Mouse (Mus musculus): Measurements from ENCODE around the gene Gm20503. TPM values are rescaled to one million over a fixed set of nuclear protein-coding genes. Genes with fewer than 3 reads are reported as not detected.

Gm20503 gene
- not detected in 2 replicates for polyA plus RNA-seq (2012; rRNA removed; ENCODE audit: low replicate concordance)

GRCm38 (mm10) chr4:59002948-59003805, at the start of gene Gm20503:
Gene Gm20503 (plus strand): TSS chr4:59003210.

GRCm38 (mm10) chr4:58986540-58987190, 16.3 kb upstream of the Gm20503 start, which contains the start of gene Ptgr1:
Gene Ptgr1 (minus strand): TSS chr4:58987119.

GRCm38 (mm10) chr4:58994762-58995161, 8.2 kb upstream of the Gm20503 start, which contains the start of gene Dnajc25:
Gene Dnajc25 (plus strand): TSS chr4:58995062.

GRCm38 (mm10) chr4:59034918-59035785, 32.1 kb downstream of the Gm20503 start, which contains the start of gene Gng10:
Gene Gng10 (plus strand): TSS chr4:59035088.

Other genes with a start within 250 kb of the Gm20503 start
- 0.03 TPM in 1 of 2 replicates, not detected in the other for gene Olfr267, start 215.5 kb upstream of the Gm20503 start, polyA plus RNA-seq (2012; rRNA removed; ENCODE audit: low replicate concordance)
- 13.4 and 23.2 TPM in 2 replicates for gene Ecpas, start 90.5 kb upstream of the Gm20503 start, polyA plus RNA-seq (2012; rRNA removed; ENCODE audit: low replicate concordance)
- 0.21 TPM in 1 of 2 replicates, not detected in the other for gene Zkscan16, start 59.6 kb upstream of the Gm20503 start, polyA plus RNA-seq (2012; rRNA removed; ENCODE audit: low replicate concordance)
- gene Ptgr1, start 16.1 kb upstream of the Gm20503 start, polyA plus RNA-seq (2012; rRNA removed; ENCODE audit: low replicate concordance) = 4.9 and 5.4 TPM in 2 replicates
- 4.4 and 5.9 TPM in 2 replicates for gene Dnajc25, start 8.1 kb upstream of the Gm20503 start, polyA plus RNA-seq (2012; rRNA removed; ENCODE audit: low replicate concordance)
- gene Gng10, start 31.9 kb downstream of the Gm20503 start, polyA plus RNA-seq (2012; rRNA removed; ENCODE audit: low replicate concordance) = 26.3 and 34.5 TPM in 2 replicates
- not detected in 2 replicates for gene AI481877, start 135.8 kb downstream of the Gm20503 start, polyA plus RNA-seq (2012; rRNA removed; ENCODE audit: low replicate concordance)
- gene Ugcg, start 186.0 kb downstream of the Gm20503 start, polyA plus RNA-seq (2012; rRNA removed; ENCODE audit: low replicate concordance) = 14.4 and 22.5 TPM in 2 replicates